Comparison of ENCODE assay signal across 23 mouse cellular contexts in genomic region chr8:56915989-56916388, GRCm38 (mm10).
"Had no signal": no experiment of that assay in that cellular context is flagged by ENCODE, and none has a peak within 500 bp of the region (broad histone marks: within the 10 kb centered on the region; RNA-seq: fewer than 3 reads in every experiment).

No protein-coding gene starts in this region.

- H3K4me3 ChIP-seq: heart, adult 2 months; heart, embryonic 13.5 days; heart, embryonic 15.5 days; hindbrain, embryonic 13.5 days; hindbrain, embryonic 15.5 days; kidney, embryonic 15.5 days; layer of hippocampus, adult 2 months; left cerebral cortex, adult 2 months; limb, embryonic 12.5 days; liver, embryonic 13.5 days; liver, embryonic 15.5 days had no signal

- H3K9me3 ChIP-seq: heart, embryonic 13.5 days; heart, embryonic 15.5 days; hindbrain, embryonic 13.5 days; hindbrain, embryonic 15.5 days; kidney, embryonic 15.5 days; limb, embryonic 12.5 days; liver, embryonic 13.5 days; liver, embryonic 15.5 days had no signal

- H3K4me1 ChIP-seq: heart, embryonic 15.5 days; hindbrain, embryonic 13.5 days; hindbrain, embryonic 15.5 days; kidney, embryonic 15.5 days; limb, embryonic 12.5 days; liver, embryonic 13.5 days; liver, embryonic 15.5 days had no signal

- H3K27me3 ChIP-seq: heart, embryonic 13.5 days; heart, embryonic 15.5 days; hindbrain, embryonic 13.5 days; hindbrain, embryonic 15.5 days; kidney, embryonic 15.5 days; limb, embryonic 12.5 days; liver, embryonic 13.5 days; liver, embryonic 15.5 days had no signal

- DNase-seq: gastrocnemius, postnatal 14 days; gastrocnemius, postnatal 36 days; heart, adult 11 months; heart, adult 2 months; heart, postnatal 14 days; heart, postnatal 36 days; kidney, adult 11 months; kidney, adult 2 months; kidney, adult 9 months; kidney, postnatal 25 days; kidney, postnatal 4 days; liver; liver, embryonic 13.5 days had no signal

- H3K27ac ChIP-seq: heart, adult 2 months; heart, embryonic 13.5 days; heart, embryonic 15.5 days; hindbrain, embryonic 13.5 days; hindbrain, embryonic 15.5 days; kidney, embryonic 15.5 days; kidney, postnatal 0 days; layer of hippocampus, adult 2 months; left cerebral cortex, adult 2 months; limb, embryonic 12.5 days; liver, embryonic 13.5 days; liver, embryonic 15.5 days had no signal

- H3K36me3 ChIP-seq: heart, embryonic 13.5 days; heart, embryonic 15.5 days; hindbrain, embryonic 13.5 days; hindbrain, embryonic 15.5 days; kidney, embryonic 15.5 days; limb, embryonic 12.5 days; liver, embryonic 13.5 days; liver, embryonic 15.5 days had no signal
